Mouse (Mus musculus) left cerebral cortex, adult 2 months (tissue): ENCODE measurements at regions not wholly inside any gene's neighbourhood (a gene's known extent, or its start where the extent isn't known, plus 50 kb on each side); places are given as distances from the start of the nearest gene placed in this dataset.

ENCODE experiments used
- DNase-seq, 2 experiments: peaks; one replicate each; pipeline ENCODE4 v3.0.0; 2021 to 2022; ENCODE audit warnings: low spot score in 2 of 2, mixed read lengths in 1 of 2; ENCODE audit errors: extremely low spot score in 1 of 2
- H3K27ac ChIP-seq: fragments of 200-600 bp; 2 replicates; pipeline ENCODE4 v1.8.1; 2022
- H3K4me3 ChIP-seq: fragments of 200-600 bp; 2 replicates; pipeline ENCODE4 v1.8.1; 2022
- CTCF ChIP-seq: fragments of 200-600 bp; IDR thresholded peaks from 2 replicates; pipeline ENCODE4 v1.8.1; 2022; ENCODE audit warnings: antibody characterized with exemption, mild to moderate bottlenecking, moderate library complexity
- intact Hi-C: fragments of 180-260 bp; cut with DNase I; formaldehyde crosslinking; loops from one replicate; pipeline ENCODE4 v1.15.1; 2025

DNA sequence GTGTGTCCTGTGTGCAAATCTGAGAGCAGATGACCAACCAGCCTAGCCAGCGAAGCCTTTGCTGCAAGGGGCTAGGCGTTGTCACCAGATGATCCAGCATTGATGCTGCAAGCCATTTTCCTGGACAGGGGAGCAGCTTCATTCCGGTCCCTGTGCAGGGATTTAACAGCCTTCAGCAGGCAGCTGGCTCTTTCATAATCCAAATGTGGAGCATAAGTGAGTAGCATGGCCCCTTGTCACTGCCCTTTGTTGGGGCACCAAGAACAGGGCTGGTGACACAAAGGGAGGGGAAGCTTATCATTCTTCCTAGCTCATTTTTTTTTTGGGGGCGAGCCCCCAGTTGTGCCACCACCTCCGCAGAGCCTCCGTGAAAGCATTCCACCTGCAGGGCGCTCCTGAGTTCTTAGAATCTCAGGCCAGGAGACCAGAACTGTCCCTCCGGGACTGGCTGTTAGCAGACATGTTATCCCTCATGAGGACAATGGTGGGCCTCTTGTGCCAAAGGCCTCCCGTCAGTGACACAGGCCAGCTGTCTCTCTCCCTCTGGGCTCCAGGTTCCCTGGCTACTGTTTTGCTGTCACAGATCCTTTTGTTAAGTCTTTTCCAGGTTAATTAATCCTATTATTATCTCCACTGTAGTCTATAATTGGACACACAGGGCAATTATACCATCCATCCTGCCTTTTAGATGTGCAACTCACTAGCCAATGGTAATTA is 430.7 kb upstream of the Fam160b2 start:
- intact Hi-C loops = no loop called here
- TF ChIP-seq CTCF = no peak

More for the DNA sequence above, 430.7 kb upstream of the Fam160b2 start:
- DNase-seq = no peak
- H3K27ac ChIP-seq = no peak overlapping the region
- no peak overlapping the region for H3K4me3 ChIP-seq
